Mouse (Mus musculus) layer of hippocampus, adult 11-12 months (tissue): Measurements from ENCODE around the gene Myo18a.

ENCODE experiments used
- DNase-seq: peaks from one replicate; pipeline ENCODE4 v3.0.0; 2022; ENCODE audit warnings: low spot score

Myo18a gene

GRCm38 (mm10) chr11:77872236-77872635, 109.2 kb downstream of the Myo18a start:
- peak; percentile 83 for DNase-seq

DNA sequence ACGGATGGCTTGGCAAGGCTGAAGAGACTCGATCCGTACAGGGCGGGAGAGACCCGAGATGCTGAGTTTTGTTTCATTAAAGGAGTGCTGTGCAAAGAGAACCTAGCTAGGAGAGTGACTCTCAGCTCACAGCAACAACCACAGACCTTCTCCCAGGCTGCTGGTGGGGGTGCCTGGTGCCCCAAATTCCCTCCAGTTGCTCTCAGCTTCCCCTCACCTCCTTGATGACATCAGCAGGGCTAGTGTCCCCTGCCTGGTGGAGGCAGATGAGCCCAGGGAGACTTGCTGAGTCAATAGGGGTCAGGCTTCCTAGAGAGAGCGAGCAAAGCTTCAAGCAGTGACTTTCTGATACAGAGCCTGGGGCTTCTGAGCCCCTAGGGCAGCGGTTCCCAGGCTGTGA, 109.6 kb downstream of the Myo18a start:
- no peak for DNase-seq

DNA sequence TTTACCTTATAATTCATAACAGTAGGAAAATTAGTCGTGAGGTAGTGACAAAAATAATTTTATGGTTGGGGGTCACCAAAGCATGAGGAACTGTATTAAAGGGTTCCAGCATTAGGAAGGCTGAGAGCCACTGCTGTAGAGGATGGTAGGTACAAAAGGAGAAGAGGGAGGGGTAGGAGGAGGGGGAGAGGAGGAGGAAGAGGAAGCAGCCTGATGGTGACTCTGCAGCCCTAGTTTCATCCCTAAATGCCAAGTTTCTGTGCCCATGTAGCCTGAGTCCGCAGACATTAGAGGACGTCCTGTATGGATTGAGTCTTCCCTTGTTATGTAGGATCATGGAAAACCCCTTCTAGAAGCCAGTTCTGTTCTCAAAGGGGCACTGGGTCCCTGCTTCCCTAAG, 110.1 kb downstream of the Myo18a start:
- DNase-seq = no peak

DNA sequence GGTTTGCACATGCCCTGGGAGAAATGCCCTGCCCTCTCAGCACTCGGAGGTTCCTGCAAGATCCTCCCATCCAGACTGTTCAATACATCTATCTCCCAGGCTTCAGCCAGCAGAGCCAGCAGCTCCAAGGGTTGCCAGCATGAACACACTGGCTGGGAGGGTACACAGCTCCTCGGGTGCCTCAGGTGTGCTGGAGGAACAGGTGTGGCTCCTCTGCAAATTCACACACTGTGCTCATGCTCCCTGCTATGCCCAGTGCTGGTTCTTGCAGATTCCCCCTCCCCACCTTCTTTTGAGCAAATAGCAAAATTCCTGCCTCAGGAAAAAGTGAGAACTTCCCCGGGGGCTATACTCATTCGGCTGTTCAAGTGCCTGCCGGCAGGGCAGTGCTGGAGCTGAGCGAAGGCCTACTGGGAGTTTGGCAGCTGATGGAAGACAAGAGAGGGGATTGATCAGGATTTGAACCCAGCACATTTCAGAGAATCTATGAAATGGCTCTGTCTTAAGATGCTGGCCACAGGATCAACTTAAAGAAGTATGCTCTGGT, 111.7 kb downstream of the Myo18a start:
- DNase-seq = no peak

GRCm38 (mm10) chr11:77875269-77875668, 112.2 kb downstream of the Myo18a start:
- DNase-seq = no peak

GRCm38 (mm10) chr11:77875847-77876759, 113.1 kb downstream of the Myo18a start:
- no peak for DNase-seq

- DNase-seq = no peak
Observed at GRCm38 (mm10) chr11:77876760-77877148, 113.7 kb downstream of the Myo18a start.

GRCm38 (mm10) chr11:77884524-77885245, 121.6 kb downstream of the Myo18a start:
- DNase-seq = no peak

- DNase-seq = no peak
Observed at GRCm38 (mm10) chr11:77885246-77885575, 122.2 kb downstream of the Myo18a start.

DNA sequence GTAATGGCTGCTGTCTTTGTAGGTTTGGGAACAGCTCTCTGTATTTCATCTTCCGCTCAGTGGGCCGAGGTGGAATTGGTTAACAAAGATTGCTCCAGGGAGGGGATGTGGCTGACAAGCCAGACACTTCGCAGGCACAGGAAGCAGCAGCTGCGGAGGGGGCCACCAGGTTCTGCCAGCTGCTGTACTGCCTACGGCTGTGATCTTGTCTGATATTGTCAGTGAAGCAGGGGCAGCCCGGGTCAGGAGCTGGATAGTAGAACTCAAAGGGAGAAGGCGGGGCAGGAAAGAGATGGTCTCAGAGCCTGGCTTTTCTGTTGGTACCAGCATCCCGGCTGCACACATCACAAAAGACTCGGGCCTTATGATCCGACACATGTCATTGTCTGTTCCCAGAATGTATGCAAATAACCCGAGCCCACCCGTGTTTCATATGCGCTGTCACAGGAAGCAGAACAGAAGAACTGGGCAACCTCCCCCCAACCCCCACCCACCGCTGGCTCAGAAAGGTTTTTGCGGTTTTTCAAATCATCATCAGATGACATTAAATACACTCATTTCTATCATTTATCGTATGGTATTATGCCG, 124.4 kb downstream of the Myo18a start:
- DNase-seq = no peak

DNA sequence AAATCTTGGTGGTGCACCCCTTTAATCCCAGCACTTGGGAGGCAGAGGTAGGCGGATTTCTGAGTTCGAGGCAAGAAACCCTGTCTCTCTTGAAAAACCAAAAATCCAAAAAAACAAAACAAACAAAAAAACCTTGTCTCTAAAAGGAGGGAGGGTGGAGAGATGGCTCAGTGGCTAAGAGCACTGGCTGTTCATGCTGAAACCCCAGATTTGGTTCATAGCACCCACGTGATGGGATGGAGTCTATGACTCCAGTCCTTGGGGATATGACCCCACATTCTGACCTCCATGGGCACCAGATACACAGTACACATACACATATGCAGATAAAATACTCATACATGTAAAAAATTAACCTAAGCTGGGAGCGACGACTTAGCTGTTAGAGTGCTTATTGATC, 125.8 kb downstream of the Myo18a start:
- DNase-seq = no peak

DNA sequence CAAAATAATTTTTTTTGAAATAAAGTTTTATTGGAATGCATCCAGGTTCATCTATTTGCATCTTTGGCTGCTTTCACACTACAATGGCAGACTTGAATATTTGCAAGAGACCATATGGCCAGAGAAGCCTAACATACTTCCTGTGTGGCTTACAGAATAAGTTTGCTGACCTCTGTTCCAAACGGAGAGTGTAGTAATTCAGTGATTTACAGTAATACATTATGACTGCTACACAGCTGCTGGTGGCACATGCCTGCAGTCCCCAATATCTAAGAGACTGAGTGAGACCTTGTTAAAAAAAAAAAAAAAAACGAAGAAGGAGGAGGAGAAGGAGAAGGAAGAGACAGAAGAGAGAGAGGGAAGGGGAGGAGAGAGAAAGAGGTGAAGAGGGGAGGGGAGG, 126.4 kb downstream of the Myo18a start:
- DNase-seq = no peak

GRCm38 (mm10) chr11:77890648-77891258, 127.7 kb downstream of the Myo18a start:
- DNase-seq = no peak

GRCm38 (mm10) chr11:77892883-77893282, 129.8 kb downstream of the Myo18a start:
- no peak for DNase-seq

- no peak for DNase-seq
Observed at GRCm38 (mm10) chr11:77893283-77893682, 130.2 kb downstream of the Myo18a start.

GRCm38 (mm10) chr11:77893787-77894718, 131.0 kb downstream of the Myo18a start, which contains the start of gene Pipox:
Pipox (minus strand) TSS chr11:77894096.
- peak; percentile 85 for DNase-seq

DNA sequence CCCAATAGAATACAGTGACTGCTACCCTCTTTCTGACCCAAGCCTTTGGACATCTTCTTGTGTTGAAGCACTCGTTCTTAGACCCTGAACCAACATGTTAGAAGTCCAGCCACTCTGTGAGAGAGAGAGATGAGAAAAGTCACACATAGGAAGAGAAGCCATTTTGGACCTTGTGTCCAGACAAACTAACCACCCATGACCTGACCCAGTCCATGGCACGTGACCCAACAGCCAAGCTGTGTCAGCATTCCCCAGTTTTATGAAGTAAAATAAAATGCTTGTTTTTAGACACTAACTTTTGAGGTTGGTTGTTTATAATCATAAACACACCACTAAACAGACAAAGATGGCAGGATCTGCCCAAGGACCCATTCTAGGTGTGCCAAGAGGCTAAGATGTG, 131.9 kb downstream of the Myo18a start:
- DNase-seq = no peak

DNA sequence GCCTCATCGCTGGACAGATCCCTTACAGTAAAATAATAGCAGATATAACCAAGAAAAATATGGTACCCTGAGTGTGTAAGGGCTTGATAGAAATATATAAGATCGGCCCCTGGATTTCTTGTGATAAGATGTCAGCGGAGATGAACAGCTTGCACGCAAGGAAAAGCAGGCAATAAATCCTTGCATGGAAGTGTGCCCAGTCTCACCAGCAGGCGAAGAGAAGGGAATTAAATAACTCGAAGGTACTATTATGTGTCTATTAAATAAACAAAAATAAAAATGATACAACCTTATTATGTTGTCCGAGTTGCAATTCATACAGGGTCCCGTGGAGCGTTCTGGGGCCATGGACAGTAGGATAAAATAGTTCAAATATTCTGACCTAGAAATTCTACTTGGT, 133.0 kb downstream of the Myo18a start:
- DNase-seq = no peak

DNA sequence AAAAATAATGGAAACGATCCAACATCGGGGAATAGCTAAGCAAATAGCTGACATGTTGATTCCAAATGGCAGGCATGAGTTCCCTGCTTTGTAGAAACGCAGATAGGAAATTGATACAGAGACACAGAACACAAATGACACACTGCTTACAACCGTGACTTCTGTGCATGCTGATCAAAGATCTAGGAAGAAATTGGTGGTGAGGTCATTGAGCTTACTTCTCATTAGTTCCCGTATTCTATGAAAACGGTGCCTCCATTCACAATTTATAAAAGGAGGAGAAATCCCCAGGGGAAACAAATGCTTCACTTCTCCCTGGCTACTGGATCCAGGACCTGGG, 133.4 kb downstream of the Myo18a start:
- DNase-seq = no peak

GRCm38 (mm10) chr11:77896820-77897805, 134.1 kb downstream of the Myo18a start:
- DNase-seq = no peak
